Mouse (Mus musculus): ENCODE results near the gene Gng11. TPM values are rescaled to one million over a fixed set of nuclear protein-coding genes. Genes with fewer than 3 reads are reported as not detected.

Gene Gng11
- polyA plus RNA-seq (2015; fragmentation: Nextera tagmentation; extraction: Ambion mirVana) = 26.8 and 28.0 TPM in 2 replicates

DNA sequence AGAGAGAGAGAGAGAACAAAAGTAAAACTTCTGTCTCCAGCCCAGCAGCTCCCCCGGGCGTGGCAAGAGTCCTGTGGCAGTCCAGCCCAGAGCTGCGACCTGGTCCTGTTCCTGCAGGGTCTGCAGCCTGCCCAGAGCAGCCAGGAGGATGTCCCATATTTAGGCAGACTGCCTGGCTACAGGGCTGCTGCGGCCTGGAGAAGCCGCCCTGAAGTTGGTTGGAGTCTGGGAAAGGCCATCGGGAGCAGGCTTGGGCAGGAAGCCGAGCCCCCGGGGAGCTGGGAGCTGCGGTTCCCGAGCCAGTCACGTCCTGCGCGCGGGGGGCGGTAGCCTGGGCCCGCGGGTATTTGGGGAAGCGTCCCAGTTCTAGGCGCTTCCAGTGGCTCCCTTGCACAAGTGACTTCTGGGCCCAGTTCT is at the start of gene Gng11:
Gene Gng11 (plus strand): TSS at position 15 of the 417 bp plus-strand sequence.
- Histone ChIP-seq H3K9ac (replicated peaks) (peak within 1 kb of the TSS; percentile 34), H3K4me2 (replicated peaks) (peak within 1 kb of the TSS; percentile 52), H3K4me1 (replicated peaks) (peaks cover 7% of the 10 kb centered on the region), H3K27ac (no peak within 1 kb of the TSS), H3K27me3 (0 out of 2 replicates have a peak, but pooled peaks cover 3% of the 10 kb centered on the region), H3K4me3 (replicated peaks) (peak within 1 kb of the TSS; percentile 32), H3K9me3 (no peaks in the 10 kb centered on the region), H3K36me3 (no peaks in the 10 kb centered on the region)
- WGBS = 1% methylated on average over 19 of the region's 19 CpGs
- peak; percentile 82 for ATAC-seq

DNA sequence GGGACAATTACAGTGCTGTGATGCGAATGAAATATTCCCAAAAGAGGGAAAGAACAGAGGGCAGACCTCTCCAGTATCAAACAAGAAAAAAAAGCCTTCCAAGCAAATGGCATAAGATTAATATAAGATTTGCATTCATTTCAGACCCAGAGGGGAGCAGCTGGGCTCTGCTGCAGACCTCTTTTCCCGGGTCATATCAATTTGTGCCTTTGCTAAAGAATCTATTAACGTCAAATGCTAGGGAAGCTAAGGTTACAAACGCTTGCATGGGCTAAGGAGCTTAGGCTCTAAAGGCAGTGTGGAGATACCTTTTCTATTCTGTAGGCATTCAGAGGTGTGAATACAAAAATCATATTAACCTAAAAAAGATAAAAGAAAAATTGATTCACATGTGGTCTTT is 48.7 kb upstream of the Gng11 start:
- H3K4me1 ChIP-seq (replicated peaks) = peaks cover 9% of the 10 kb centered on the region; the same call in 1 of the 2 replicates
- 12% methylated on average over 4 of the region's 4 CpGs for WGBS
- no peak for ATAC-seq

DNA sequence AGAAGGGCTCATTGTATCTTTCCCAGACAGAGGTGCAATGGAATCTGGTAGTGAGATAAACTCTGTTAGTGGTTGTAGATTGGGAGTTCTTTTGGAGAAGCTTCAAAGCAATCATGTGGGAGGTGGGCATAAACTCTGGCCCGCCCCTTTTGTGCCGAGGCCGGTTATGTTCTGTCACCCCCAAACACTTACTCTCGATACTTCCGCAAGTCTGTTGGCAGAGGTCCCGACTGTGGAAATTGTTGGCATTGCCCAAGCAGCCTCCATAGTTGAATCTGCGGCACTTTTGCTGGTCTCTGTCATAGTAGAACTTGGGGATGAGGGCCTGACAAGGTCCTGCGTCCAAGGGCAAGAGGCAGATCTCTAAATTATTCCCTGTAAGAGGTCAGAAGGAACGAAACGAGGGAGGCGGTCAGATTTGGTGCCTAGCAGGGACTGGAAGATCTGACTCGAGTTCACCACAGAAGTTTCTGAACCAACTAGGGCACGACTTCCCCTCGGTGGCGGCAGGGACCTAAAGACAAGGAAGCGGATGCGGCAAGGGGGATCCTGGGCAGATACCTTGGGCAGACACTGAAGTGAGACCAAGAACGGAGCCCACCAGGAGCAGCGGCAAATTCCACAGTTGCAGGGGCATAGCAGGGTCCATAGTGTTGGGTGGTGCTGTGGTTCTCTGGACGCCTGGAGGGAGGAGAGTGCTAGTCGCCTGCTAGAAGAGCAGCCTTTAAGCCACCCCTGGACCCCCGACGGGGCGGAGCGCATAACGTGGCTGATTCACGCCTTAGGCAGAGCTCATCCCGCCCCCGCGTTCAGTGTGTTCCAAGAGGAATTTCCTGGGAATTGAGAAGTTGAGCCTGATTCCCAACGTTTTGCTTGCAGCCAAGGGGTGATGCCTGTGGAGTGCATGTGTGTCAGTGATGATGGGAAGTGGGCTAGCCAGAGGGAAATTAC is 35.8 kb upstream of the Gng11 start:
- H3K27ac ChIP-seq = no peak overlapping the region
- WGBS = 36% methylated on average over 31 of the region's 31 CpGs
- H3K36me3 ChIP-seq = no peaks in the 10 kb centered on the region
- peak overlapping the region; percentile 22; the same call in 1 of the 2 replicates for H3K4me2 ChIP-seq (replicated peaks)
- H3K9ac ChIP-seq (replicated peaks) = no peak overlapping the region
- H3K4me1 ChIP-seq (replicated peaks) = no peaks in the 10 kb centered on the region
- H3K27me3 ChIP-seq = 0 out of 2 replicates have a peak, but pooled peaks cover 5% of the 10 kb centered on the region
- ATAC-seq = no peak
- no peaks in the 10 kb centered on the region for H3K9me3 ChIP-seq
- no peak overlapping the region; the same call in 1 of the 2 replicates for H3K4me3 ChIP-seq (replicated peaks)

More for the DNA sequence above, 48.7 kb upstream of the Gng11 start:
- H3K4me3 ChIP-seq (replicated peaks) = no peak overlapping the region
- no peaks in the 10 kb centered on the region for H3K36me3 ChIP-seq
- no peaks in the 10 kb centered on the region for H3K27me3 ChIP-seq
- H3K9me3 ChIP-seq = no peaks in the 10 kb centered on the region
- no peak overlapping the region for H3K27ac ChIP-seq
- no peak overlapping the region for H3K9ac ChIP-seq (replicated peaks)
- H3K4me2 ChIP-seq (replicated peaks) = no peak overlapping the region

DNA sequence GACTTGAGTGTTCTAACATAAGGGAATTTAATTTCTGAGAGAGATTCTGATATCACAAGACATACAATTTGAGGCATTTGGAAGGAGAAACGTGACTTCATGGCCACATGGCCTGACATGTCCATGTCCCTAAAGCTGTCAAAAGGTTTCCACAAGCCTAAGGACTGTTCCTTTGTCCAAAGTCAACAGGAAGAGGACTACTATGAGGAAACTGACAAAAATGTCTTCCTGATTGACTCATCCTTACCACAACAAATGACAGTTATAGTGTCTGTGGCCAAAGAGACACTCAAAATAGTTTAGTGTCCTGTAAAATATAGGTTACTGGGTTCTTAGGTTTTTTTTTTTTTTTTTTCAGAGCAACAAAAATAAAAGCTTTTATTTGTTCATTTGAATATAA is 30.0 kb upstream of the Gng11 start:
- no peak for ATAC-seq
- Histone ChIP-seq H3K4me3 (replicated peaks) (no peak overlapping the region), H3K27ac (no peak overlapping the region), H3K9ac (replicated peaks) (no peak overlapping the region), H3K36me3 (no peaks in the 10 kb centered on the region), H3K9me3 (no peaks in the 10 kb centered on the region), H3K4me1 (replicated peaks) (no peaks in the 10 kb centered on the region), H3K27me3 (no peaks in the 10 kb centered on the region), H3K4me2 (replicated peaks) (no peak overlapping the region)
- WGBS = 81% methylated on average over 1 of the region's 1 CpGs

DNA sequence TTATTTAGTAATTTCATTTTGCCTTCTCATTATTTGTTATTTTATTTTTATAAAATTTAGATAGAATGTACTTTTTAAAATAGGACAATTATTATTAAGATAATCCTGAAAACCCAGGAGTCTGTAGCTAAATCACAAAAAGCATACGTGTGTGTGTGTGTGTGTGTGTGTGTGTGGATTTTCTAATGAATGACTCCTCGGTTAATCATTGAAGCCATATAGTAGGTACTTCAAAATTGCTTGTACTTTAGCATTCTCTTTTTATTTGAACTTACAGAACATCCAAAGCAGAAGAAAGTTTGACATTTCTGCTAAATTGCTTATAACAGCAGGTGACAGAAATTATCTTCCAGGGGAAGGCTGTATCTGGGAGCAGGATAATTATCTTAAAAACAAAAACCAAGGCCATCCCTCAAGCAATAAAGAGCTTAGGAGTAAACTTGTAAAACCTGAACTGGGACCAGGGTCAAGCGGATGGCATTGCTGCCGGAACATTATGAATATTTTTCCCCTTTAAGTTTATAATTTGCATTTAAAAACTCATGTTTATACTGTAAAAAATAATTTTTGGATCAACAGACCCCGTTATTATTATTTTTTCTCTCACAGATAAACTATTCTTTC is 20.9 kb upstream of the Gng11 start:
- WGBS = 87% methylated on average over 5 of the region's 5 CpGs

DNA sequence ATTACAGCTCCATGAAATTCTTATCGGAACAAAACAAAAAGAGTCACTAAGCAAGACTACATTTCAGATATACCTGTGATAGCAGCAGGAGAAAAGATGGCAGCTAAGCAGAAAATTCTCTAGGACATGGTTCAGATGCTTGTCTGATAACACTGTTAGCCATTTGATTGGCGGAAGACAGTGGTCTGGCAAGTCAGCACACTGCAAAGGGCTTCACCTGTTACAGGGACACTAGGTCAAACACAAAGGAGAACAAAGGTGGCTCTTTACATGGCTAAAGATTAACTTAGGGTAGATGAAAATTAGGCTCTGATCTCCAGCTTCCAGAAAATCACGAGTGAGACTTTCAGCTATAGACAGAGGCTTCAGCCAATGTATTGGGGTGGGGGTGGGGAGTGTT is 15.0 kb upstream of the Gng11 start, which contains the start of gene Tfpi2:
Gene Tfpi2 (minus strand): TSS at position 170 of the 400 bp plus-strand sequence.
- H3K27me3 ChIP-seq = no peaks in the 10 kb centered on the region
- H3K9me3 ChIP-seq = no peaks in the 10 kb centered on the region
- WGBS = 85% methylated on average over 3 of the region's 3 CpGs
- ATAC-seq = no peak
- no peaks in the 10 kb centered on the region for H3K4me1 ChIP-seq (replicated peaks)
- no peaks in the 10 kb centered on the region for H3K36me3 ChIP-seq
- H3K27ac ChIP-seq = no peak within 1 kb of the TSS
- no peak within 1 kb of the TSS for H3K4me3 ChIP-seq (replicated peaks)
- no peak within 1 kb of the TSS for H3K4me2 ChIP-seq (replicated peaks)
- H3K9ac ChIP-seq (replicated peaks) = no peak within 1 kb of the TSS

More for the DNA sequence above, 20.9 kb upstream of the Gng11 start:
- Histone ChIP-seq H3K4me3 (replicated peaks) (no peak overlapping the region), H3K4me2 (replicated peaks) (no peak overlapping the region), H3K27ac (no peak overlapping the region), H3K9me3 (no peaks in the 10 kb centered on the region), H3K9ac (replicated peaks) (no peak overlapping the region), H3K36me3 (no peaks in the 10 kb centered on the region), H3K4me1 (replicated peaks) (no peaks in the 10 kb centered on the region), H3K27me3 (no peaks in the 10 kb centered on the region)
- ATAC-seq = no peak

DNA sequence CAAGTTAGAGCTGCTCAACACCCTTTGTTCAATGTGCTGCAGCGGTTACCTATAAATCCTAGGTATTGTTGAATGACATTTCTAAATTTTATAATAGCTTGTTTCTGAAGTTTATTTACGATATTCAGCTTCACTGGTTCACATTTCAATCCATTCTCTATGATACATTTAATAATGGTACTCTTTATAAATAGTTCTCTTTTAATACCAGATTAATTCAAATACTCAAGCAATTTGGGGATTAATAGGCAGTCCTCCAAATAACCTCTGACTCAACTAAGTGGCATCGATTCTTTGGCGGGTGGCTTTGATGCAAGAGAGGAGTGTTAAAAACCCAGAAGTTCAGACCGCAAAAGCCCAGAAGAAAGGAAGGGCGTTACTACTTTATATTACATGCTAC is 10.2 kb upstream of the Gng11 start, which contains the start of gene Gngt1:
Gene Gngt1 (plus strand): TSS at position 301 of the 400 bp plus-strand sequence.
- no peaks in the 10 kb centered on the region for H3K36me3 ChIP-seq
- H3K4me2 ChIP-seq (replicated peaks) = no peak within 1 kb of the TSS
- WGBS = 86% methylated on average over 6 of the region's 6 CpGs
- no peak within 1 kb of the TSS for H3K4me3 ChIP-seq (replicated peaks)
- H3K27ac ChIP-seq = no peak within 1 kb of the TSS
- H3K9ac ChIP-seq (replicated peaks) = no peak within 1 kb of the TSS
- no peaks in the 10 kb centered on the region for H3K27me3 ChIP-seq
- no peak for ATAC-seq
- no peaks in the 10 kb centered on the region for H3K9me3 ChIP-seq
- no peaks in the 10 kb centered on the region for H3K4me1 ChIP-seq (replicated peaks)

DNA sequence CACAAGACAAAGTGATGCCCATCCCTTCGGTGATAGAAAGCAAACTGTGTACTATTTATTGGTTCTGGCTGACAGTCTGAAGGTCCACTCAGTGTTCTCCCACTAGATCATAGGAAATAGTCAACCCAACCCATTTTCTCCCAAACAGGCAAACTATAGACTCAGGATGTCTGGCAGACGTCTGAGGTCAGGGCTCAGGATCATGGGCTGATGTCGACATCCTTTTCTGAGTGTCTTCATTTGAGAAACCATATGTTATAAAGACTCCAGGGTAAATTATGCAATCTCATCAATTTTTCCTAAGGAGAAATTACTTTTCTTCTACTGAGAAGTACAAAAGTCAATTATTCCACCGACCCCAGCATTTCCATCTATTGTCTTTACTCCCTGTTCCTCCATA is 5.6 kb upstream of the Gng11 start:
- no peak overlapping the region for H3K27ac ChIP-seq
- H3K4me3 ChIP-seq (replicated peaks) = no peak overlapping the region
- no peaks in the 10 kb centered on the region for H3K9me3 ChIP-seq
- WGBS = 90% methylated on average over 4 of the region's 4 CpGs
- no peak overlapping the region for H3K9ac ChIP-seq (replicated peaks)
- H3K27me3 ChIP-seq = no peaks in the 10 kb centered on the region
- no peaks in the 10 kb centered on the region for H3K4me1 ChIP-seq (replicated peaks)
- no peak overlapping the region for H3K4me2 ChIP-seq (replicated peaks)
- H3K36me3 ChIP-seq = no peaks in the 10 kb centered on the region
- no peak for ATAC-seq

DNA sequence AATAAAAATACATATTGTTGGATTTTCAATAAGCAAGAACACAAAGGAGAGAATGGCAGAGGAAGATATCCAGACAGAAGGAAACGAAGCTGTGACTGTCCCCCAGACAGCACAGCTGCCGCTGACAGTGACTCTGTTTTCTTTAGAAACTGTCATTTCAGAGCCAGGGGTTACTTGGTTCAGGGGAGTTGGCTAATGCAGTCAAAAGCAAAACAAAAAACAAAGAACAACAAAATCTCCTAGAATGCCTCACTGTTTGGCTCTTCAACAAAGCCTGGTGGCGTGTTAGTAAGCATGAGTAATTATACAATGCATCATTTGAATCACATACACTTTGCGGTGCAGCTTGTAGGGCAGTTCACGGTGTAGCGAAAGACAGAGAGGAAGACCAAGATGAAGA is 4.4 kb upstream of the Gng11 start:
- no peak overlapping the region for H3K27ac ChIP-seq
- H3K4me3 ChIP-seq (replicated peaks) = no peak overlapping the region
- H3K27me3 ChIP-seq = 0 out of 2 replicates have a peak, but pooled peaks cover 3% of the 10 kb centered on the region
- H3K4me1 ChIP-seq (replicated peaks) = peaks cover 6% of the 10 kb centered on the region
- 64% methylated on average over 6 of the region's 6 CpGs for WGBS
- ATAC-seq = no peak
- H3K9ac ChIP-seq (replicated peaks) = no peak overlapping the region
- no peaks in the 10 kb centered on the region for H3K36me3 ChIP-seq
- no peaks in the 10 kb centered on the region for H3K9me3 ChIP-seq
- H3K4me2 ChIP-seq (replicated peaks) = no peak overlapping the region

DNA sequence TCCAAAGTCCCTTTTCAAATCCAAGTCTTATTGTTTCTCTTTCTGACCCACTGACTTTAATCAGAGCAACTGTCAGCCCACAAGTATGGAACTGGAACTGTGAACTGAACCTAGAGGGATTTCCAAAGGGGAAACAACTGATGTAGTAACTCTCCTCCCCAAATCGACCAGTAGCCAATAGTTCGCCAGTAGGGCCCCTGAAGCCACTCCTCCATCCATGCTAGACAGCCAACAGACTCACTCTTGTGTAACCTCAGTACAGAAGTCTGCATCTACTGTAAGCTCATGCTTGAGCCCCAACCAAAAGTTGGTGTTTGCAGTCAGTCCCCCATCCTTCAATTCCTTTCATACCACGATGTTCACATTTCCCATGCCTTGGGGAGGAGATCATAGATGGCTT is 3.0 kb upstream of the Gng11 start:
- Histone ChIP-seq H3K4me2 (replicated peaks) (no peak overlapping the region), H3K27ac (no peak overlapping the region), H3K4me3 (replicated peaks) (no peak overlapping the region), H3K27me3 (0 out of 2 replicates have a peak, but pooled peaks cover 3% of the 10 kb centered on the region), H3K9me3 (no peaks in the 10 kb centered on the region), H3K36me3 (no peaks in the 10 kb centered on the region), H3K4me1 (replicated peaks) (peaks cover 7% of the 10 kb centered on the region), H3K9ac (replicated peaks) (no peak overlapping the region)
- WGBS = 77% methylated on average over 3 of the region's 3 CpGs
- no peak for ATAC-seq

DNA sequence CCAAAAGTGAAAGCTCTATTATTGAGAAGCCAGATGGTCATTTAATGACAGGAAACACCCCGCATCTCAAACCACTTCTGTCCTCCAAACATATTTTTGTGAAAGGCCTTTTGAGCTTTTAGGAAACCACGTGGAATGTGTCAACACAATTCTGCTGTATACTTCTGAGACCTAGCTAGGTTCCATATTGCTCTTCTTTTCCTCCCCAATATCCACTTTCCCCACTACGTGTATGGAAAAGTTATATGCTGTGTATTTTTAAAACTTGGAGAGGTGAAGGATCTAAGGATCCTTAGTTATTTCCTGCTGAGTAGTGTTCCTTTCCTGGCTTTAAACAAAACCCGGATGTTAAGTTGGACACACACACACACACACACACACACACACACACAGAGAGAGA is 259 bp upstream of the Gng11 start:
- Histone ChIP-seq H3K9ac (replicated peaks) (no peak overlapping the region), H3K4me1 (replicated peaks) (peaks cover 7% of the 10 kb centered on the region), H3K4me2 (replicated peaks) (peak overlapping the region; percentile 52; the same call in 1 of the 2 replicates), H3K9me3 (no peaks in the 10 kb centered on the region), H3K36me3 (no peaks in the 10 kb centered on the region), H3K4me3 (replicated peaks) (no peak overlapping the region), H3K27me3 (0 out of 2 replicates have a peak, but pooled peaks cover 3% of the 10 kb centered on the region), H3K27ac (no peak overlapping the region)
- ATAC-seq = no peak
- 64% methylated on average over 4 of the region's 4 CpGs for WGBS

DNA sequence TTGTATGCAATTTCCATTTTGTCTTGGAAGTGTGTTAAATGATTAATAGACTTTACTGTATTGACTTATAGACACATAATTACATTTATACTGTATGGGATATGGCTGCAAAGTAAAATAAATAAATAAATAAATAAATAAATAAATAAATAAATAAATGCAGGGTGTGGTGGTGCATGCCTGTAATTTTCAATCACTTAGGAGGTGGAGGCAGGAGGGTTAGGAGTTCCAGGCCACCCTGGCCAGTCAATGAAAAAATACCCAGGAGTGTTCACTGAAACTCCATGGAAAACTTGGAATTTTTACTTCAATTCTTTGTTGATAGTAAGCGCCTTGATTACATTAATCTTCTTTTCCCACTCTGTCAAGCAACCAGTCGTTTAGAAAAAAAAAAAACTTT is 1.1 kb downstream of the Gng11 start:
- 74% methylated on average over 2 of the region's 2 CpGs for WGBS
- no peak overlapping the region for H3K9ac ChIP-seq (replicated peaks)
- H3K27ac ChIP-seq = no peak overlapping the region
- H3K27me3 ChIP-seq = 0 out of 2 replicates have a peak, but pooled peaks cover 3% of the 10 kb centered on the region
- no peaks in the 10 kb centered on the region for H3K9me3 ChIP-seq
- no peak for ATAC-seq
- H3K36me3 ChIP-seq = no peaks in the 10 kb centered on the region
- H3K4me3 ChIP-seq (replicated peaks) = no peak overlapping the region
- H3K4me2 ChIP-seq (replicated peaks) = no peak overlapping the region; the same call in 1 of the 2 replicates
- H3K4me1 ChIP-seq (replicated peaks) = peaks cover 7% of the 10 kb centered on the region

Data from midbrain, embryonic 13.5 days (tissue).